Mouse (Mus musculus): ENCODE measurements around the gene Ltbp2.

- TF ChIP-seq GATA1 (IDR thresholded peaks at IDR 0.05; ENCODE audit: low read length) = no peak
- no peak for TF ChIP-seq TAL1 (IDR thresholded peaks at IDR 0.05; ENCODE audit: low read length)
These were observed 3.8 kb upstream of the Ltbp2 start for GRCm38 (mm10) chr12:84880091-84880490.
